Mouse (Mus musculus): ENCODE data around the gene Borcs7.
"Not testable (repeated sequence)": the region's sequence is repeated elsewhere in the genome, so short reads cannot be mapped to it uniquely, and the experiment has no call there.

Gene Borcs7

DNA sequence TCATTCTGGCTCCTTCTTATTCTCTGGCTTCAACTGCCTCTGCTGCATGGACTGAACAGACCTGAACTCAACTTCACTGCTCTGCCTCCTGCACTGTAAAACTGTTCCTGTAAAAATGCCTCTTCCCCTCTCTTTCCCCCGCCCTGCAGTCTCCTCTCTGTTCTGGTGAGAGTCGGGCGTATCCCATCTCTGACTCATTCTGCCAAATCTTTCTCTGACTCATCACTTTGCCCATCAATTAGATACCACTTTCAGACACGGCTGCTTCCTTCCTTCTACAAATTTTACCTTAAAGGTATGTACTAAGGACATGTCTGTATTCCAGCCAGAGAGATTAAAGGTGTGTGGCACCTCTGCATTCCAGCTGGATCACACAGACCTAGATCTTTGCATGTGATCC lies 28.4 kb downstream of the Borcs7 start:
- no peak for DNase-seq

DNA sequence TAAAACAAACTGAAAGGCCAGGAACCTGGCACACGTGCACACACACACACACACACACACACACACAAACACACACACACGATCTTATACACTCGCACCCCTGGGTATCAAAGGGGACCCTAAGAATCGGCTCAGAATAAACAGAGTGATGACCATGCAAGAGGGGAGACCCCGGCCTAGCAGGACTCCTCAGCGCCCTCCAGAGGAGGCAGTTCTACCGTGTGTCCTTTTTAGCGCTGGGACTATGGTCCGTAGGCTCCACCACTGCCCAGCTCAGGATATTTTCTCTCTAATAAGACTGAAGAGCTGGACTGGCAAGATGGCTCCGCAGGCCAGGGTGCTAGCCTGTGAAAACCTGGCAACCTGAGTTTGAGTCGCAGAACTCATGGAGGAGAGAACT lies 34.7 kb downstream of the Borcs7 start:
- DNase-seq = no peak

DNA sequence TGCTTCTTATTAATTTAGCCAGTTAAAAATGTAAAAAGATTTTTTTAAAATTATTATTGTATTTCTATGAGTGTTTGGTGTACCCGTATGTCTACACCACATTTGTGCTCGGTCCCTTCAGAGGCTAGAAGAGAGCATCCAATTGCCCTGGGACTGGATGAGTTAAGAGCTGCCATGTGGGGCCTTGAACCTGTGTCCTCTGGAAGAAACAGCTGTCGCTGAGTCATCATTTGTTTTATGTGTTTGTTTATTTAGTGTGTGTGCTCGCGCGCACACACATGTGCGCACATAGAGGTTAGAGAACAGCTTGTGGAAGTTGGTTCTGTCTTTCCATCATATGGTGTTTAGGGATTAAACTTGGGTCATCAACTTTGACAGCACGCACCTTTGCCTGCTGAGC lies 36.4 kb downstream of the Borcs7 start:
- DNase-seq = no peak

DNA sequence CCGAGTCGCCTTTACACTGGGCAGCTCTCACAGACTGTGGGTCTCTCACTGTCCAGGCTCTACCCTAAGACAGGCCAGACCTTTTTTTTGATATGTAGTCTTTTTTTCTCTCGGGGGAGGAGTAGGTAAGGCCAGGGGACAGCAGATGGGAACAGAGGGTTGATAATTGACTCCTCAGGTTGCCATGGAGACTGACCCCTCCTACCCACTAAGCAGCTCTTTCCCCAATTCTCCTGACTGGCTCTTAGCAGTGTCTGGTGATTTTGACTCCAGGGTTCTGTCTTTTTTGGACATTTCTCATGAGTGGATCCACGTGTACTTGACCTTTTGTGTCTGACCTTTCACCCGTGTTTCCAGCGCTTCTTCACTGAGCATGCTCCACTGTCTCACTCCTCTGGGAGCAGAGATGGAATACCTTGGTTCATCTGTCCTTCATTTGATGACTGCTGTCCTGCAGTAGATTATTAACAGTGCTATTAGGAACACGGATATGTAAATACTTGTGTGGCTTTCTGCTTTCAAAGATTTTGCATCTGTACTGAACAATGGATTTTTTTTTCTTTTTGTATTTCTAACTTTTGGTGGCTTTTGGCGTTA lies 37.5 kb downstream of the Borcs7 start:
- DNase-seq = peak; percentile 41 to 60

DNA sequence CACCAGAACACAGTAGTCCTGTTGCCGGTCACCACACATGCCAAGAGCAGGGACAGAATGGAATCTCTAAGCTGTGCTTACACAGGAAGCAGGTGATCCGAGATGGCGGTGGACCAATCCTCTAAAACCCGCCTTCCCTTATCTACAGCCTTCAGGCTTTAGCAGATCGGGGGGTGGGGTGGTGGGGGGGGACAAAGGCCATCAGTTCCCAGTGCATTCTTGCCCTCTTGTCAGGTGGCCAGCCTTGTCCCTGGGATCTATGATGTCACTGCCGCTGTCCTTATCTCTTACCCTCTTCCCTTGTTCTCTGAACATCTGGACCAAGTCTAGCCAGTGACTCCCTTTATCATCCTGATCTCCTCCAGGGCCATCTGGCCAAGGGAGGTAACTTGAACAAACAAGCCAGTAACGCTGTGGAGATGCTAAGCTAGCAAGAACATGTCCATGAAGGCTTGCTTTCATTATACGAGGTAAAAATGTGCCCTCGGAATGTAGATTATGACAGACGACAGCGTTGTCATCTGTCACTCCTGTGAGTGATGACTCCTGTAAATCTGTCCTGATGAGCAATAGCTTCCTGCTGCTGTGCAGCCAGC lies 38.3 kb downstream of the Borcs7 start:
- DNase-seq = no peak

DNA sequence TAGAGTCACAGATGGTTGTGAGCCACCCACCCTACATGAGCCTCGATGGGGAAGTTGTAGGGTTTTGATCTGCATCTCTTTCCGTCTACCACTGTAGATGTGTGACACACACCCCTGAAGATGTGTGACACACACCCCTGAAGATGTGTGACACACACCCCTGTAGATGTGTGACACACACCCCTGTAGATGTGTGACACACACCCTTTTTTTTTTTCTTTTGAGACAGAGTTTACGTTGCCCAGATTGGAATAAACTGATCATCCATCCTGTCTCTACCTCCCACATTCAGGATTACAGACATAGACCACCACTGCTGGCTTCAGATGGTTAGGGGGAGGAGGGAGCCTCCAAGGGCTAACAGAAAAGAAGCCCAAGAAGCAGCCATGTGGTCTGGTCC lies 39.2 kb downstream of the Borcs7 start:
- DNase-seq = no peak

DNA sequence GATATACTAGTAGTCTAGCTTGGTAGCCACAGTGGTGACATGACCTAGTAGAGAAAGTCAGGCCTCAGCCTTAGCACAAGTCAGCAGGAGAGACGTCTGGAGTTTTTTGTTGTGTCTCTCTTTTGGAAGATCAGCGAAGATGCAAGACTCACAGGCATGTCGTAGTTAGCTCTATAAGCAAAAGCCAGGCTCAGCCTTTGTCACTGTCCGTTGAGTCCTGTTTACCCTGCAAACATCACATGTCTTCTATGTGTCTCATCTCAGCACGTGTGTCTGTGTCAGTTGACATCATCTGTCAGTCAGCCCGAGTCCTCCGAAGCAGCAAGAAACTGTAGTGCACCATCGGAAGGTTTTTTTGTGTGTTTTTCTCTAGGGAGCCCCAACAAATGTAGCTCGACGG lies 41.6 kb downstream of the Borcs7 start:
- DNase-seq = no peak

DNA sequence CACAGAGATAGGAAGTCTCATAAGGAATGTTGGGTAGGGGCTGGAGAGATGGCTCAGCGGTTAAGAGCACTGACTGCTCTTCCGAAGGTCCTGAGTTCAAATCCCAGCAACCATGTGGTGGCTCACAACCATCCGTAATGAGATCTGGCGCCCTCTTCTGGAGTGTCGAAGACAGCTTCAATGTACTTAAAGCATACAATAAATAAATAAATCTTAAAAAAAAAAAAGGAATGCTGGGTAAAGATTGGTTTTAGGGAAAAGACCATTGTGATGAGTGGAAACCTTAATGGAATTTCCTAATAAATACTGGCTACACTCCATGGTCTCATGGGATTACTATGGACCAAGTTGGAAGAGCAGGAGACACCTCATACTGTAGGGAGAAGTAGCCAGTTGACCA lies 43.0 kb downstream of the Borcs7 start:
- not testable (repeated sequence) for DNase-seq

DNA sequence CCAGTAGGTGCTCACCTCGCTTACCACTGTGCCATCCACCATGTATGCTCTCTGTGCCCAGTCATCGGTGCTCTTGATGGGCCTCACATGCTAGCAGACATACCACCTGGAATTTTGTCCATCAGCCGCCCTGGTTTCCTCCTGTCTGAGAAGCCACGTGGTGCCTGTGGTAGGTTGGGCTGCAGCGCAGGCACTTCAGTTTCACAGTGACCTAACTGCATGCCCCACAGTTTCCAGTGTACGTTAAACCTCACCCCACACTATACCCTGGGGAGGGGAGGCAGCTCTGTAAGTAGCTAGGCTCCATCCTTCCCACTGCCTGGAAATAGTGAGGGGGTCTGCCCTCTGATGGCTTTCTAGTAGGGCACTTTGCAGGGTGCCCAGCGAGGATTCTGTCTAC lies 43.9 kb downstream of the Borcs7 start:
- no peak for DNase-seq

DNA sequence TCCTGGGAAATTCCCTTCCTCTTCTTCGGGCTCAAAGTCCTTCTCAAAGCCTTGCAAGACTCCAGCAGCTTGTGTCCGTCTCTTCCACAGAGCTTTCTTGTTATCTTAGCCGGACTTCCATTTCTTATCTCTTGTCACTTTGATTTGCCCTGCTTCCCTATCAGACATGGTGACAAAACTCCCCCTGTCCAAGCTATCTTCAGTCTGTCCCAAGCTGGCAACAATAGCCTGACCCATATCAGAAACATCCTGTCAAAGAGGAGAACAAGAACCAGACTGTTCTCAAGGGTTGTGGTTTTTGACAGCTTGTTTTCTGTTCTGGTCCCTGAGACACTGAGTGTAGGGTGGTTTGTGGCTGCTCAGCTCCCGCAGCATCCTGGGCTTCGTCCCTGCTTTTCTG lies 45.5 kb downstream of the Borcs7 start:
- DNase-seq = no peak

DNA sequence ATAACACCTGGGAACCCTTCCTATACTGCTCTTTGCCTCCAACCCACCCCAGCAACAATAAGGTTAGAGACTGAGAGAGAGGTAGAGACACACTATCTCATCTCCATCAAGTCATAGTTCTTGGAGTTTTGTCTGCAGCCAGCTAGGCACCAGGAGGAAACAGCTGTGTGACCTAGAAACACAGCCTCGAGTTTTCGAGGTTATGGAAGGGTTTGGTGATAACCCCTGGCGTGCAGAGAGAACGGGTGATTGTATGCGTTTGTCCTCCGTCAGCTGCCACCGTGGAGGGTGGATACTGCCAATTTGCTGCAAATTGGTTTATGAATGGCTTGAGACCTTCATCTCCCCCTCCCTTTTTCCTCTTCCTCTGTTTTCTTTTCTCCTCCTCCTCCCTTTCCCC lies 47.4 kb downstream of the Borcs7 start:
- DNase-seq = no peak

DNA sequence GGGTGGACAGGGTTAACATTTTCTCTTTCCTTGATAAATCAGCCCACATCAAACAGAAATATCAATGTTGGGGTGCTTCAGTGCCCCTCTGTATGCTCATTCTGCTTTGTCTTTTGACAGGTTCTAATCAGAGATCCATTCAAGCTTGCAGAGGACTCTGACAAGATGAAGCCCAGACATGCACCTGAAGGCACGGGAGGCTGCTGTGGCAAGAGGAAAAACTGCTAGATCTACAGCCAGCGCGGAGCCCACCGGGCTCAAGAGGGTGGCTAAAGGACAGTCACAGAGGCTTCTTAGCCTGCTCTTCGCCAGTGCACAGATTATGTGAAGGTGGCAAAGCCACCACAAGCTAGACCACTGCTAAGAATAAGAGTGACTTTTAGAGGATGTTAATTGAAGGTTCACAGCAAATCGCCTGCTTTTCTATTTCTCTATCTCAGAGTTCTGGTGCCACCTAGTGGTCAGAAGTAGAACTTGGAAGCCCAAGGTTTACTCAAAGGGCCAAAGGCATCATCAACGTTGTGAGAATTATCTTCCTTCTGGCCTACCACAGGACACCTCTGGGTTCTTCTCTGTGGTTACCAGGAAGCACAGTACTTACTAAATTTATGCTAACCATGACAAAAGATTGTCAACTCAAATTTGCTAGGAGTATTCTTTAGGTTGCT lies 50.8 kb downstream of the Borcs7 start:
- DNase-seq = peak; percentile 68 to 74

DNA sequence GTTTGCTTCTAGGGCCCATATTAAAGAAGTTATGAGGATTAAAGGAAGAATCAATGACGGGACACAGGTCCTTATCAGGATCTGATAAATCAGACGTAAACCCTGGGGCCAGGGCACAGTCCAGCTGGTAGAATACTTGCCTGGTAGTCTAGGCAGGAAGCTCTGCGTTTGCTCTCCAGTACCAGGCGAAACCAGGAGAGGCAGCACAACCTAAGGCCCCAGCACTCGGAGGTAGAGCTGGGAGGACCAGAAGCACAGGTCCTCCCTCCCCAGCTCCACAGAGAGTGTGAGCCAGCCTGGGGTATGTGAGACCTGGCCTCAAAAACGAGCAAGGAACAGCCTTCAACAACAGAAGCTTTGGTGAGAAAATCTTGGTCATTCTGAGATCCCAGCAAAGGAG lies 51.9 kb downstream of the Borcs7 start:
- no peak for DNase-seq

DNA sequence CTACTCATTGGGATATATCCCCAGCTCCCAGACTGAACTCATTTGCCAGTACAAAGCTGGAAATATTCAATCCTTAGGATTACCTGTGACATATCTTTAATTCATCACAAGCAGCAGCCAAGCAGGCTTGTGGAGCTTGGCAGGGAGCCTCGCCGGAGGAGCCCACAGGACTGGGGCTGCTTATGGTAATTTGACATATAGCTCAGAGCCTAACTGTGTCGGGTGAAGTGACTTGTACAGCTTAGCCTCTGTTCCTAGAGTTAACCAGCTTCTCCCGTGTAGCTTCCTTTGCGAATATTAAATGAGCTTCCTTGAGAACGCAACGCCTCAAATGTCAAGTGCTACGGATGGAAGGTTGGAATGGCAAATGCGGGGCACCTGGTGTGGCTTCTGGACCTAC lies 55.0 kb downstream of the Borcs7 start:
- no peak for DNase-seq

DNA sequence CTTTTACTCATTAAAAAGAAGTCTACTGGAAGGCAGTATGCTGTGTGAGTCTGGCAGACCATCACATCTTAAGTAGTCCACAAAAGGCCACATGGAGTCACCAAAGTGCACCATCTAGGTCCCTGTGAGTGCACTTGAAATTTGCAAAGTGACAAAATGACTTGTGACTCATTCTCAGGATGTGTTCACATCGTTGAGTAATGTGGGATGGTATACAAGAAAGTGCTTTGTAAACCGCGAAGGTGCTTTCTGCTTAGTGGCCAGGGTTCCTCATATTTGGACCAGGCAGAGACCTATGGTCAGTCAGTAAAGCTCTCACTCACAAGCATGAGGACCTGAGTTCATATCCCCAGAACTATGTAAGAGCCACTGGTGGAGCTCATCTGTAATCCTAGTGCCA lies 58.1 kb downstream of the Borcs7 start:
- DNase-seq = no peak

DNA sequence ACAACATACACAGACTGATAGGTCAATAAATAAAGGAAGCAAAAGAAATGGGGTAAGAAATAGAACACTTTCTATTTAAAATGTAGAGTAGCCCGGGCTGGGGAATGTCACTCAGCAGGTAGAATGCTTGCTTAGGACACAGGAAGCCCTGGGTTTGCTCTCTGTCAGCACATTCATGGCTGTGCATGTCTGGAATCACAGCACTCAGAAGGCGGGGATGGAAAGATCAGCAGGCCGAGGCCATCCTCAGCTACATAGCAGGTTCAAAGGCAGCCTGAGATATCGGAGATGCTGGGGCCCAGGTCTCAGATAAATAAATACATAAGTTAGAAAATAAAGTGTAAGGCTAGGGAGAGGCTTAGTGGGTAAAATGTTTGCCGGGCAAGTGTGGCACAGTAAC lies 62.5 kb downstream of the Borcs7 start:
- no peak for DNase-seq

Measured in kidney, postnatal 4 days (tissue).